Mouse (Mus musculus): ENCODE measurements around the gene Gpr107. TPM values are rescaled to one million over a fixed set of nuclear protein-coding genes. Genes with fewer than 3 reads are reported as not detected.

The Gpr107 gene
- polyA plus RNA-seq, 1 experiment: 71.9 TPM

- Histone ChIP-seq H3K27me3 (ENCODE audit: control insufficient read depth, insufficient read depth, low read length, poor library complexity, severe bottlenecking) (no peaks in the 10 kb centered on the region), H3K9me3 (replicated peaks; ENCODE audit: control insufficient read depth, insufficient read depth, low read length, poor library complexity, severe bottlenecking) (no peaks in the 10 kb centered on the region), H3K9ac (ENCODE audit: low read depth, poor library complexity, severe bottlenecking) (no peak overlapping the region), H3K4me1 (ENCODE audit: control insufficient read depth, insufficient read depth, low read length) (peaks cover 4% of the 10 kb centered on the region), H3K27ac (ENCODE audit: insufficient read depth, low read length) (peak overlapping the region; percentile 8), H3K36me3 (ENCODE audit: control insufficient read depth, insufficient read depth, low read length, poor library complexity, severe bottlenecking) (no peaks in the 10 kb centered on the region), H3K4me3 (ENCODE audit: low read depth, low read length) (no peak overlapping the region)
- TF ChIP-seq CTCF (IDR thresholded peaks at IDR 0.05; ENCODE audit: low read depth, low read length) (no peak), EP300 (IDR thresholded peaks at IDR 0.05; ENCODE audit: insufficient read depth, low read depth, low read length) (no peak), POLR2A (IDR thresholded peaks at IDR 0.05; ENCODE audit: insufficient read depth, low read length) (no peak)
Observed at GRCm38 (mm10) chr2:31136338-31136737, 15.8 kb upstream of the Gpr107 start.

DNA sequence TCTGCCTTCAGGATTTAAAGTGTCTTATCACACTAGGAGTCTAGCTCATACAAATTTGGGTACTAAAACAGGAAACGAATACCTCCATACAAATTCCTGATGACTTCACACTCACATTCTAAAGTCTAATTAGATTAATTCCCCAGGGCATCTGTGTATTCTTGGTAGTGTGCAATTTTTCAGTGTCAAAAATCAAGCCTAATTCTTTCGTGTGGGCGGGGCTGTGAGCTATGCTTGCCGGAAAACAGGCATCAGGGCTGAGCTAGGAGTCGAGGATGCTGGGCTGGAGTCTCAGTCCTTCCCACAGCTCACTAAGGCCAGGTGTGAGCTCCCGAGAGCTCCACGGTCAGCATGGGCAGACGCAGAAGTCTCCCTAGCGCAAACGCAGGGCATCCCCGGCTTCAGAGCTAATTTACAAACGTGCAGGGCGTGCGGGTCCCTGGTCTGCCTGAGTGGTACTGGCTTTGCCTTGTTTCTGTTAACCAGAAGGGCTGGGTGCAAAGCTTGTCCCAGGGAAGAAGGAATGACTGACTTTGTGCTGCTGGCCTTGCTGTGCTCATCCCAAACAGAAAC lies 15.0 kb upstream of the Gpr107 start:
- peaks cover 4% of the 10 kb centered on the region for H3K4me1 ChIP-seq (ENCODE audit: control insufficient read depth, insufficient read depth, low read length)
- H3K4me3 ChIP-seq (ENCODE audit: low read depth, low read length): no peak overlapping the region
- TF ChIP-seq CTCF (IDR thresholded peaks at IDR 0.05; ENCODE audit: low read depth, low read length) (no peak), POLR2A (IDR thresholded peaks at IDR 0.05; ENCODE audit: insufficient read depth, low read length) (no peak)
- no peaks in the 10 kb centered on the region for H3K9me3 ChIP-seq (replicated peaks; ENCODE audit: control insufficient read depth, insufficient read depth, low read length, poor library complexity, severe bottlenecking)
- H3K27ac ChIP-seq (ENCODE audit: insufficient read depth, low read length): peak overlapping the region; percentile 16; the same call in 1 of the 2 replicates
- H3K9ac ChIP-seq (ENCODE audit: low read depth, poor library complexity, severe bottlenecking): no peak overlapping the region
- no peaks in the 10 kb centered on the region for H3K36me3 ChIP-seq (ENCODE audit: control insufficient read depth, insufficient read depth, low read length, poor library complexity, severe bottlenecking)
- no peaks in the 10 kb centered on the region for H3K27me3 ChIP-seq (ENCODE audit: control insufficient read depth, insufficient read depth, low read length, poor library complexity, severe bottlenecking)

DNA sequence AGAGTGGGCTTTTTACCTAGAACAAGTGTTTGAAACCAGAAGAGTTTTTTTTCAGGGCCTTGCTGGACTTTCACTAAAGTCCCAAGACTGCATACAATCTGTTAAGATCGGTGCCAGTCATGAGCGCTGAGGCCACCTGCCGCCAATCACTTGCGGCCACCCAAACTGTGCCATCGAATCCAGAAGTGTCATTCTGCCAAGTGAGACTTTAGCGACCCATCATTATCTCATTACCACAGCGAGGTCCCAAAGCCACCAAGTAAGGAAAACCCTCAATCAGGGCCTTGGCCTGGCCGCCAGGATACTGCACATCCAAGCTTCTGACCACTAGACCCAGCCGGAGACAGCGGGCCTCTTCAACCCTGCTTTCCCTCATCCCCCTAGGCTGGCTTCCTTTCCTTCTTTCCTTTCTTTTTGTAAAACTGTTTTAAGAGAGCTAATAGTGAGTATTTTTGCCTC lies 12.9 kb upstream of the Gpr107 start:
- TF ChIP-seq CTCF (IDR thresholded peaks at IDR 0.05; ENCODE audit: low read depth, low read length): no peak
- TF ChIP-seq EP300 (IDR thresholded peaks at IDR 0.05; ENCODE audit: insufficient read depth, low read depth, low read length): no peak
- no peak for TF ChIP-seq POLR2A (IDR thresholded peaks at IDR 0.05; ENCODE audit: insufficient read depth, low read length)
- Histone ChIP-seq H3K4me3 (ENCODE audit: low read depth, low read length) (no peak overlapping the region), H3K4me1 (ENCODE audit: control insufficient read depth, insufficient read depth, low read length) (peaks cover 7% of the 10 kb centered on the region), H3K27ac (ENCODE audit: insufficient read depth, low read length) (no peak overlapping the region), H3K36me3 (ENCODE audit: control insufficient read depth, insufficient read depth, low read length, poor library complexity, severe bottlenecking) (no peaks in the 10 kb centered on the region), H3K27me3 (ENCODE audit: control insufficient read depth, insufficient read depth, low read length, poor library complexity, severe bottlenecking) (no peaks in the 10 kb centered on the region), H3K9ac (ENCODE audit: low read depth, poor library complexity, severe bottlenecking) (no peak overlapping the region), H3K9me3 (replicated peaks; ENCODE audit: control insufficient read depth, insufficient read depth, low read length, poor library complexity, severe bottlenecking) (no peaks in the 10 kb centered on the region)

GRCm38 (mm10) chr2:31139991-31140771 lies 11.9 kb upstream of the Gpr107 start:
- Histone ChIP-seq H3K27ac (ENCODE audit: insufficient read depth, low read length) (no peak overlapping the region), H3K4me3 (ENCODE audit: low read depth, low read length) (peak overlapping the region; percentile 95; the same call in 1 of the 2 replicates), H3K27me3 (ENCODE audit: control insufficient read depth, insufficient read depth, low read length, poor library complexity, severe bottlenecking) (no peaks in the 10 kb centered on the region), H3K9me3 (replicated peaks; ENCODE audit: control insufficient read depth, insufficient read depth, low read length, poor library complexity, severe bottlenecking) (no peaks in the 10 kb centered on the region), H3K36me3 (ENCODE audit: control insufficient read depth, insufficient read depth, low read length, poor library complexity, severe bottlenecking) (no peaks in the 10 kb centered on the region), H3K9ac (ENCODE audit: low read depth, poor library complexity, severe bottlenecking) (peak overlapping the region; percentile 94), H3K4me1 (ENCODE audit: control insufficient read depth, insufficient read depth, low read length) (peaks cover 7% of the 10 kb centered on the region)
- TF ChIP-seq EP300 (IDR thresholded peaks at IDR 0.05; ENCODE audit: insufficient read depth, low read depth, low read length) (no peak), CTCF (IDR thresholded peaks at IDR 0.05; ENCODE audit: low read depth, low read length) (no peak), POLR2A (IDR thresholded peaks at IDR 0.05; ENCODE audit: insufficient read depth, low read length) (no peak)

- Histone ChIP-seq H3K36me3 (ENCODE audit: control insufficient read depth, insufficient read depth, low read length, poor library complexity, severe bottlenecking) (no peaks in the 10 kb centered on the region), H3K27ac (ENCODE audit: insufficient read depth, low read length) (no peak overlapping the region), H3K9ac (ENCODE audit: low read depth, poor library complexity, severe bottlenecking) (peak overlapping the region; percentile 94), H3K4me3 (ENCODE audit: low read depth, low read length) (peak overlapping the region; percentile 95), H3K9me3 (replicated peaks; ENCODE audit: control insufficient read depth, insufficient read depth, low read length, poor library complexity, severe bottlenecking) (no peaks in the 10 kb centered on the region), H3K27me3 (ENCODE audit: control insufficient read depth, insufficient read depth, low read length, poor library complexity, severe bottlenecking) (no peaks in the 10 kb centered on the region), H3K4me1 (ENCODE audit: control insufficient read depth, insufficient read depth, low read length) (peaks cover 7% of the 10 kb centered on the region)
- TF ChIP-seq CTCF (IDR thresholded peaks at IDR 0.05; ENCODE audit: low read depth, low read length): no peak
- no peak for TF ChIP-seq POLR2A (IDR thresholded peaks at IDR 0.05; ENCODE audit: insufficient read depth, low read length)
- no peak for TF ChIP-seq EP300 (IDR thresholded peaks at IDR 0.05; ENCODE audit: insufficient read depth, low read depth, low read length)
Observed at GRCm38 (mm10) chr2:31140772-31141073, 11.4 kb upstream of the Gpr107 start.

All from ES-Bruce4 (cell line).